Mouse (Mus musculus) neural tube, embryonic 14.5 days (tissue): ENCODE data around the gene Adcy9. TPM values are rescaled to one million over a fixed set of nuclear protein-coding genes. Genes with fewer than 3 reads are reported as not detected.

ENCODE experiments used
- ATAC-seq: fragments of 200-750 bp; cut with Nextera tagmentation; 2 replicates; pipeline ENCODE4 v1.8.0; 2017; ENCODE audit warnings: low read depth, mild to moderate bottlenecking, moderate TSS enrichment, moderate library complexity
- H3K27ac ChIP-seq: fragments of 300-500 bp; sonication (generic); 2 replicates; pipeline ENCODE4 v1.5.1; 2014; ENCODE audit warnings: low read depth, mild to moderate bottlenecking, control low read depth, low read length, moderate library complexity, mixed read lengths
- H3K27me3 ChIP-seq: fragments of 300-500 bp; sonication (generic); 2 replicates; pipeline ENCODE4 v1.6.1; 2014; ENCODE audit warnings: low read length; ENCODE audit not compliant: control insufficient read depth, insufficient read depth
- H3K36me3 ChIP-seq: fragments of 300-500 bp; sonication (generic); 2 replicates; pipeline ENCODE4 v1.6.1; 2014; ENCODE audit warnings: low read length, mixed read lengths; ENCODE audit not compliant: control insufficient read depth, insufficient read depth
- H3K4me1 ChIP-seq: fragments of 300-500 bp; sonication (generic); 2 replicates; pipeline ENCODE4 v1.6.1; 2014; ENCODE audit warnings: low read length; ENCODE audit not compliant: control insufficient read depth, insufficient read depth
- H3K4me2 ChIP-seq: fragments of 300-500 bp; sonication (generic); 2 replicates; pipeline ENCODE4 v1.6.1; 2014; ENCODE audit warnings: mild to moderate bottlenecking, low read depth, low read length, control low read depth
- H3K4me3 ChIP-seq: fragments of 300-500 bp; sonication (generic); 2 replicates; pipeline ENCODE4 v1.5.1; 2014; ENCODE audit warnings: low read depth, low read length, control low read depth, mixed read lengths
- H3K9ac ChIP-seq: fragments of 300-500 bp; sonication (generic); replicated peaks from 2 replicates; pipeline ENCODE4 v1.6.1; 2014; ENCODE audit warnings: low read depth, mild to moderate bottlenecking, control low read depth, low read length, mixed read lengths
- H3K9me3 ChIP-seq: fragments of 300-500 bp; sonication (generic); 2 replicates; pipeline ENCODE4 v1.6.1; 2016; ENCODE audit warnings: low read length; ENCODE audit not compliant: control insufficient read depth
- WGBS: fragments of 180-500 bp; shearing (Covaris S2); extraction: QIAGEN DNeasy Blood & Tissue Kit; methylation state at CpG from one replicate; pipeline ENCODE4 v1.1.7; 2014; 5-methylcytosine and 5-hydroxymethylcytosine counted together
- polyA plus RNA-seq: library from polyadenylated mRNA; unstranded; fragments of >200 nt; fragmentation: Nextera tagmentation; extraction: Ambion mirVana; gene quantifications from 2 replicates; pipeline ENCODE4 v1.2.1, GENCODE M21; 2014

Adcy9 gene
- polyA plus RNA-seq, 1 experiment from 2014 or later: 6.7 TPM

DNA sequence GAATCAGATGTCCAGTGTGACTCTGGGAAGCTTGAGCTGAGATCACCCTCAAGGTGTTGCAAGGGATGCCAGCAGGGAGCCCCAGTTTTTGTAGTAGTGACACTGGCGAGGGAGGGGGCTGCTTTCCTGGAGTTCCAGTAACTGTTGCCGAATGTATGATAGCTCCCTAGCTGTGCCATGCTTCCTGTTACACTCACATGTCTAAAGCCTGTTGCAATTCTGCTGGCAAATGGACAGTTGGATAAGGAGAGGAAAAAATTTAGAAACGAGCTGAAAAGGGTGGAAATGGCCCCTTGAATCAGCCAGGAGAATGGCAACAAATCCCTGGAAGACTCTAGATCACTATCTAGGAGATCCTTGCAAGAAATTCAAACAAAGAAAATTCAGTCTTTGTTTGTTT is 140.7 kb downstream of the Adcy9 start:
- H3K27ac ChIP-seq: no peak overlapping the region
- no peaks in the 10 kb centered on the region for H3K27me3 ChIP-seq
- no peaks in the 10 kb centered on the region for H3K9me3 ChIP-seq
- no peaks in the 10 kb centered on the region for H3K4me1 ChIP-seq
- no peak overlapping the region for H3K4me2 ChIP-seq
- no peak for ATAC-seq
- no peak overlapping the region for H3K4me3 ChIP-seq
- no peaks in the 10 kb centered on the region for H3K36me3 ChIP-seq
- WGBS: 72% methylated on average over 3 of the region's 3 CpGs
- H3K9ac ChIP-seq: no peak overlapping the region

- WGBS: 86% methylated on average over 5 of the region's 5 CpGs
- no peaks in the 10 kb centered on the region for H3K36me3 ChIP-seq
- no peak overlapping the region for H3K4me2 ChIP-seq
- H3K9me3 ChIP-seq: no peaks in the 10 kb centered on the region
- no peak overlapping the region for H3K27ac ChIP-seq
- H3K4me1 ChIP-seq: peaks cover 4% of the 10 kb centered on the region; the same call in 1 of the 2 replicates
- H3K9ac ChIP-seq: no peak overlapping the region
- H3K4me3 ChIP-seq: no peak overlapping the region
- H3K27me3 ChIP-seq: no peaks in the 10 kb centered on the region
- no peak for ATAC-seq
Measured at GRCm38 (mm10) chr16:4276621-4277020, 143.7 kb downstream of the Adcy9 start.

DNA sequence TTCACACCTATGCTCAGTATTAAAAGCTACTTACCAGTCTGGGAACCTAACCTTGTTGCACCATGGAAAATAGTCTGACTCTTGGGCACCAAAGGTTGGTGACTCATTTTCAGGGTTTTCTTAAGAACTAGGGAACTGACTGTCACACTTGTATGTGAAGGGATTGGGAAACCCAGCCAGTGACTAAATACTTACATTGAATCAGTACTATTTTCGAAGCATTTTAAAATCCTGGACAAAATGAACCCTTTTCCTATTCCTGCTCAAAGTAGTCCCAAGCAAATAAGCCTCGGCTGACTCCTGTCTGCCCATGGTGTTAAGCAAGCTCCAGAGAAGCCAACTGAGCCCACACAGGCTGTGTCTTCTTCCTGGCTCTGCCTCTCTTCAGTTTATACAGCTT is 144.1 kb downstream of the Adcy9 start:
- Histone ChIP-seq H3K4me2 (no peak overlapping the region), H3K9me3 (no peaks in the 10 kb centered on the region), H3K4me1 (peaks cover 4% of the 10 kb centered on the region; the same call in 1 of the 2 replicates), H3K27me3 (no peaks in the 10 kb centered on the region), H3K36me3 (no peaks in the 10 kb centered on the region), H3K9ac (no peak overlapping the region), H3K4me3 (no peak overlapping the region), H3K27ac (no peak overlapping the region)
- 86% methylated on average over 2 of the region's 2 CpGs for WGBS
- ATAC-seq: no peak

DNA sequence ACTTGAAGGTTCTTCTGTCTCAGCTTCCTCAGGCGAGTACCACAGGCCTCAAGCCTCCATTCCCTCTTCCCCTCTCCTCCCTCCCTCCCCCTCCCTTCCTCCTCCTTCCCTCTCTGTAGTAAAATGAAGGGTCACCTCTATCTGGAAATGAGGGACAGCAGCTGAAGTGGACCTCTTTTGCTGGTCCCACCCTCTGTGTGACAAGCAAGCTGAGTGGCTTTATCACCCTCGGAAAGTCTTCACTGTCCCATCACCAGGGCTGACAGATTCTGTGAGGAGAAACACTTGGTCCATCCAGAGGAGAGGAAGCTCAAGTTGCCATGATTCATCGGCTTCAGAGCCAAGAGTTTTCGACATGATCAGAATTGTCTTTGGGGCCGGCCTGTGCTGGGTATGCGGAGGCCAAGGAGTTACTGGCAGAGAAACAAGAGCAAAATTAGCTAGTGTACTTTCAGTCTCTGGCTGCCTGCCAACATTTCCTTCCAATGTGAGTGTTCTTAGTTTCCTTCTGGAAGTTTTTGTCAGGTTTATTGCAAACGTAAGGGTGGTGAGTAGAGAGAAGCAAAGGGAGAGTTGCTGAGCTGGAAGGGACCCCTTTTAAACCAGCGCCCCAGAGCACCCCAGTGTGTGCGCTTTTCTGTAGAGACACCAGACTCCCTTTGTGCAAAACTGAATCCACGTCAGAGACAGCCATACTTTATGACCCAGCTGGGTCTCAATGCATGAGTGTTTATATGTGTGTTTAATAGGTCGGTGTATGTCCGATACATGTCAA is 146.4 kb downstream of the Adcy9 start:
- Histone ChIP-seq H3K4me1 (peaks cover 4% of the 10 kb centered on the region; the same call in 1 of the 2 replicates), H3K4me3 (no peak overlapping the region), H3K36me3 (no peaks in the 10 kb centered on the region), H3K9me3 (no peaks in the 10 kb centered on the region), H3K9ac (no peak overlapping the region), H3K4me2 (no peak overlapping the region), H3K27me3 (no peaks in the 10 kb centered on the region), H3K27ac (0 out of 2 replicates have a peak overlapping the region, but pooled peaks have one; percentile 22)
- 49% methylated on average over 12 of the region's 12 CpGs for WGBS
- ATAC-seq: peak; percentile 34; the same call in 1 of the 2 replicates

DNA sequence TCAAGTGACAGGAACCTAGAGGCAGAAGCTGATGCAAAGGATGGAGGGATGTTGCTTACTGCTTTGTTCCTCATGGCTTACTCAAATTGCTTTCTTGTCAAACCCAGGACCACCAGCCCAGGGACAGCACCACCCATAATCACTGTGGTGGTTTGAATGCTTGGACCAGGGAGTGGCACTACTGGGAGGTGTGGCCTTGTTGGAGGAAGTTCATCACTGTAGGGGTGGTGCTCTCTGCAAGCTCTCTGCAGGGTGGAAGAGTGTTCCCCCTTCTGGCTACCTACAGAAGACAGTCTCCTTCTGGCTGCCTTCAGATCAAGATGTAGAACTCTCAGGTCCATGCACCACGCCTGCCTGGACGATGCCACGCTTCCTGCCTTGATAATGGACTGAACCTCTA is 148.0 kb downstream of the Adcy9 start:
- H3K4me1 ChIP-seq: peaks cover 4% of the 10 kb centered on the region; the same call in 1 of the 2 replicates
- H3K4me2 ChIP-seq: no peak overlapping the region
- H3K36me3 ChIP-seq: no peaks in the 10 kb centered on the region
- no peak overlapping the region for H3K4me3 ChIP-seq
- H3K9ac ChIP-seq: no peak overlapping the region
- WGBS: 96% methylated on average over 3 of the region's 3 CpGs
- ATAC-seq: no peak
- no peaks in the 10 kb centered on the region for H3K9me3 ChIP-seq
- no peaks in the 10 kb centered on the region for H3K27me3 ChIP-seq
- H3K27ac ChIP-seq: no peak overlapping the region

DNA sequence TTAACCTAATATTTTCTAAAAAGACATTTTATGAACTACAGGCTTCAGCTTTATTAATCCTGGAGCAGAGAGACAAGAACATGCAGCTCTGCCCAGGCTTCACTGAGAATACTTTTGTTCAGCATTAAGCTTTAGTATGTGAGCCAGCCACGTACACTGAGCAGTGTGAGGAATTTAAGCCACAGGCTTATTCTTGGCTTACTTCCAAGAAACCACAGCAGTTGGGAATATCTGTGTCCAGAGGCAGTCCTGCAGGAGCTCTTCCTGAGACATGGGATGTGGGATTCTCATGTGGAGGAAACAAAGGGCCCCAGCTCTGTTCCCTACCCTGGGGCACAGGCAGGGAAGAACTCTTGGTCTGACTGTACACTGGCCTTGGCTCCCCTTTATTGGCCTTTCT is 149.4 kb downstream of the Adcy9 start:
- peaks cover 4% of the 10 kb centered on the region; the same call in 1 of the 2 replicates for H3K4me1 ChIP-seq
- H3K4me2 ChIP-seq: no peak overlapping the region
- H3K4me3 ChIP-seq: no peak overlapping the region
- ATAC-seq: no peak
- 13% methylated on average over 1 of the region's 1 CpGs for WGBS
- H3K36me3 ChIP-seq: no peaks in the 10 kb centered on the region
- no peaks in the 10 kb centered on the region for H3K9me3 ChIP-seq
- no peaks in the 10 kb centered on the region for H3K27me3 ChIP-seq
- no peak overlapping the region for H3K27ac ChIP-seq
- H3K9ac ChIP-seq: no peak overlapping the region

GRCm38 (mm10) chr16:4267857-4268666 is 152.2 kb downstream of the Adcy9 start:
- no peaks in the 10 kb centered on the region for H3K36me3 ChIP-seq
- 10% methylated on average over 40 of the region's 40 CpGs for WGBS
- no peak overlapping the region for H3K27ac ChIP-seq
- H3K4me3 ChIP-seq: peak overlapping the region; percentile 31
- H3K27me3 ChIP-seq: no peaks in the 10 kb centered on the region
- H3K9ac ChIP-seq: 0 out of 2 replicates have a peak overlapping the region, but pooled peaks have one; percentile 39
- no peaks in the 10 kb centered on the region for H3K4me1 ChIP-seq
- no peaks in the 10 kb centered on the region for H3K9me3 ChIP-seq
- peak; percentile 89 for ATAC-seq
- H3K4me2 ChIP-seq: peak overlapping the region; percentile 61

DNA sequence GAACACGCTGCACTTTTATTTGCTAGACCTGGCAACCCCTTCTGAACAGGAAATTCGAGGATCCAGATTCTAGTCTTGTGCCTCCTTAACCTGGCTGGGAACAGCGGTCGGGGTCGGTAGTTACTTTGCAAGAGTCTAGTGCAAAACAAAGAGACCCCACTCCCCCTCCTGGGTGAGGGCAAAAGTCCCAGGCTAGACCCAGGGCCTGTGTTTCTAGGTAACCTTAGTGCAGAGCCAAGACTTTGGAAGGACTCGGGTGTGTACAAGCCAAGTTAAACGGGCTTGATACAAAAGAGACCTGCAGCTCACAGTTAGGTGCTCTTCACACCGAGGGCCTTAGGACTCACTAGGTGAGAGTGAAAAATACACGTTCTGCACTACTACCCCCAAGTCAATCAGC is 152.8 kb downstream of the Adcy9 start:
- Histone ChIP-seq H3K9me3 (no peaks in the 10 kb centered on the region), H3K4me1 (no peaks in the 10 kb centered on the region), H3K36me3 (no peaks in the 10 kb centered on the region), H3K27me3 (no peaks in the 10 kb centered on the region), H3K4me2 (no peak overlapping the region), H3K9ac (no peak overlapping the region), H3K27ac (no peak overlapping the region), H3K4me3 (no peak overlapping the region)
- ATAC-seq: no peak
- WGBS: 56% methylated on average over 9 of the region's 9 CpGs

GRCm38 (mm10) chr16:4265351-4265750 is 154.9 kb downstream of the Adcy9 start:
- 61% methylated on average over 5 of the region's 5 CpGs for WGBS
- no peak overlapping the region for H3K4me3 ChIP-seq
- no peak overlapping the region for H3K9ac ChIP-seq
- H3K4me1 ChIP-seq: no peaks in the 10 kb centered on the region
- no peak for ATAC-seq
- H3K27me3 ChIP-seq: no peaks in the 10 kb centered on the region
- H3K36me3 ChIP-seq: no peaks in the 10 kb centered on the region
- H3K9me3 ChIP-seq: no peaks in the 10 kb centered on the region
- no peak overlapping the region for H3K4me2 ChIP-seq
- H3K27ac ChIP-seq: no peak overlapping the region
